Mouse (Mus musculus) monocyte, adult 5-6 weeks (primary cell): ENCODE measurements around the gene Rhof. TPM values are rescaled to one million over a fixed set of nuclear protein-coding genes. Genes with fewer than 3 reads are reported as not detected.

Experiments
- ATAC-seq: fragments of 153-309, 156-312 bp; replicated peaks from 2 replicates; pipeline ENCODE4 v1.8.0; 2017; ENCODE audit warnings: mild to moderate bottlenecking; ENCODE audit not compliant: low TSS enrichment, insufficient number of reproducible peaks, severe bottlenecking, poor library complexity, low FRiP score
- total RNA-seq: library from RNA; stranded (forward); fragments of 200-1000, 200-491, 200-594 nt; gene quantifications from 3 replicates; pipeline ENCODE4 v1.2.3, GENCODE M21; 2017

Rhof gene
- total RNA-seq, 1 experiment from 2014 or later = 30.1 TPM

DNA sequence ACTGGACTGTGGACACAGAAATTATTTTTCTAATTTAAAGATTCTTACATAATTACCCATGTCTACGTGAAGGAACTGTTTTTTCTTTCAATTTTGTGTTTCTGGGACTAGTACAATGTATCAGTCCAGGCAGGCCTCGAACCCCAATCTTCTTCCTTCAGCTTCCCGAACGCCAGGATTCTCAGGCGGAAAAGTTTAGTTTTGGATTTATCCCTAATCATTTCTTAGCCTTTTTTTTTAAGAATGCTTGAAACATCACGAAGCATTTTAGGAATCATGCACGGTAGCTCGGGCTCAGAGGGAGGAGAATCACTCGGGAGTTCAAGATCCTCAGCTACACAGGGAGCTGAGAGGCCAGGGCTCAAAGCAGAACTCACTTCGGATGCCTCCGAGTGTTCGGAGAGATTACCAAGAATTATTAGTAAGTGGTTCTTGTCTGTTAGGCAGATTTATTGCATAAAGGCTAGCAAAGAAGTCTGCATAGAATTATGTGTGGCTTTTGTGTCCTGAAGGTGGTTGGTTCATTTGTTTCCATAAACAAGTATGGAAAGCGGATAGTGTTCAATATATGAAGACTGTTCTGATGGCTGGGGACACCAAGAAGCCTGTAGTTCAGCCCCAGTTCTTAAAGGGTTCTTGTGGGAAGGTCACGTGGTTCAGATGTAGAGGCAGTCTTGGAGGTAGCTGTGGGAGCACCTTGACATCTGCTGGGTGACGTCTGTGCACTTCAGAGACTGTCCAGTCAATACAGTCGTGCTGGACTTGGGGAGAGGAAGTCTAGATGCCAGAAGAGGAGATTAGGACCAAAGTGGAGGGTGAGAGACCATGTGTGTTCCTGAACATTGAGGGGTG, 74.0 kb downstream of the Rhof start:
- ATAC-seq = no peak

GRCm38 (mm10) chr5:123057366-123058250, 74.9 kb downstream of the Rhof start:
- ATAC-seq = peak; percentile 94

Other genes with a start within 250 kb of the Rhof start
- 24.1 to 26.8 TPM (median 25.5 TPM) in 3 replicates for gene Kdm2b, start 142.9 kb downstream of the Rhof start, total RNA-seq
- 14.6 to 21.8 TPM (median 17.2 TPM) in 3 replicates for gene Orai1, start 117.6 kb downstream of the Rhof start, total RNA-seq
- gene Morn3, start 85.7 kb downstream of the Rhof start, total RNA-seq = not detected in 3 replicates
- 0.67 to 3.5 TPM (median 2.0 TPM) in 3 replicates for gene Tmem120b, start 64.3 kb downstream of the Rhof start, total RNA-seq
- 2.4 to 15.3 TPM (median 3.2 TPM) in 3 replicates for gene Setd1b, start 9.5 kb upstream of the Rhof start, total RNA-seq
- gene Psmd9, start 36.7 kb upstream of the Rhof start, total RNA-seq = 16.7 to 38.7 TPM (median 18.9 TPM) in 3 replicates
- gene Hpd, start 50.0 kb upstream of the Rhof start, total RNA-seq = not detected in 3 replicates
- gene Wdr66, start 119.4 kb upstream of the Rhof start, total RNA-seq = 0.78 TPM in 1 of 3 replicates, not detected in the others
- gene Bcl7a, start 211.1 kb upstream of the Rhof start, total RNA-seq = 1.3 to 5.0 TPM (median 2.7 TPM) in 3 replicates